Mouse (Mus musculus): ENCODE results near the gene Gm10203. TPM values are rescaled to one million over a fixed set of nuclear protein-coding genes. Genes with fewer than 3 reads are reported as not detected.

Gm10203 gene
- polyA plus RNA-seq, 1 experiment from 2014 or later, result not detected

- Histone ChIP-seq H3K9ac (ENCODE audit: low read length) (peak overlapping the region; percentile 44), H3K9me3 (ENCODE audit: control insufficient read depth, low read length) (no peaks in the 10 kb centered on the region), H3K27me3 (ENCODE audit: control insufficient read depth, insufficient read depth, low read length) (no peaks in the 10 kb centered on the region), H3K4me2 (ENCODE audit: low read depth) (peak overlapping the region; percentile 49), H3K4me3 (ENCODE audit: low read depth, low read length) (peak overlapping the region; percentile 29), H3K27ac (ENCODE audit: low read depth, low read length) (no peak overlapping the region), H3K36me3 (ENCODE audit: control insufficient read depth, insufficient read depth, low read length) (no peaks in the 10 kb centered on the region), H3K4me1 (ENCODE audit: control insufficient read depth, insufficient read depth, low read length) (no peaks in the 10 kb centered on the region; the same call in 1 of the 2 replicates)
- WGBS, result 7% methylated on average over 36 of the region's 36 CpGs
- DNase-seq (ENCODE audit: low spot score), result peak; percentile 85
- peak; percentile 91 for ATAC-seq (ENCODE audit: insufficient read depth, low FRiP score, low TSS enrichment)
Observed at GRCm38 (mm10) chr6:149141393-149142173, 11.6 kb downstream of the Gm10203 start.

GRCm38 (mm10) chr6:149145143-149145542, 15.2 kb downstream of the Gm10203 start:
- Histone ChIP-seq H3K9me3 (ENCODE audit: control insufficient read depth, low read length) (no peaks in the 10 kb centered on the region), H3K4me1 (ENCODE audit: control insufficient read depth, insufficient read depth, low read length) (no peaks in the 10 kb centered on the region; the same call in 1 of the 2 replicates), H3K27ac (ENCODE audit: low read depth, low read length) (no peak overlapping the region), H3K4me3 (ENCODE audit: low read depth, low read length) (no peak overlapping the region), H3K9ac (ENCODE audit: low read length) (no peak overlapping the region), H3K36me3 (ENCODE audit: control insufficient read depth, insufficient read depth, low read length) (no peaks in the 10 kb centered on the region), H3K27me3 (ENCODE audit: control insufficient read depth, insufficient read depth, low read length) (no peaks in the 10 kb centered on the region), H3K4me2 (ENCODE audit: low read depth) (no peak overlapping the region)
- no peak for DNase-seq (ENCODE audit: low spot score)
- WGBS, result 88% methylated on average over 1 of the region's 1 CpGs
- no peak for ATAC-seq (ENCODE audit: insufficient read depth, low FRiP score, low TSS enrichment)

- Histone ChIP-seq H3K4me1 (ENCODE audit: control insufficient read depth, insufficient read depth, low read length) (no peaks in the 10 kb centered on the region), H3K9ac (ENCODE audit: low read length) (no peak overlapping the region), H3K27ac (ENCODE audit: low read depth, low read length) (no peak overlapping the region), H3K36me3 (ENCODE audit: control insufficient read depth, insufficient read depth, low read length) (peaks cover 2% of the 10 kb centered on the region; the same call in 1 of the 2 replicates), H3K4me3 (ENCODE audit: low read depth, low read length) (no peak overlapping the region), H3K9me3 (ENCODE audit: control insufficient read depth, low read length) (no peaks in the 10 kb centered on the region), H3K4me2 (ENCODE audit: low read depth) (no peak overlapping the region), H3K27me3 (ENCODE audit: control insufficient read depth, insufficient read depth, low read length) (no peaks in the 10 kb centered on the region)
- ATAC-seq (ENCODE audit: insufficient read depth, low FRiP score, low TSS enrichment) (no peak), DNase-seq (ENCODE audit: low spot score) (no peak)
- WGBS, result 82% methylated on average over 7 of the region's 7 CpGs
Observed at GRCm38 (mm10) chr6:149148436-149149229, 18.7 kb downstream of the Gm10203 start.

- no peaks in the 10 kb centered on the region for H3K9me3 ChIP-seq (ENCODE audit: control insufficient read depth, low read length)
- no peak overlapping the region for H3K27ac ChIP-seq (ENCODE audit: low read depth, low read length)
- H3K4me1 ChIP-seq (ENCODE audit: control insufficient read depth, insufficient read depth, low read length), result no peaks in the 10 kb centered on the region
- WGBS, result 96% methylated on average over 2 of the region's 2 CpGs
- DNase-seq (ENCODE audit: low spot score) (no peak), ATAC-seq (ENCODE audit: insufficient read depth, low FRiP score, low TSS enrichment) (no peak)
- no peaks in the 10 kb centered on the region for H3K27me3 ChIP-seq (ENCODE audit: control insufficient read depth, insufficient read depth, low read length)
- no peak overlapping the region for H3K9ac ChIP-seq (ENCODE audit: low read length)
- H3K4me3 ChIP-seq (ENCODE audit: low read depth, low read length), result no peak overlapping the region
- no peak overlapping the region for H3K4me2 ChIP-seq (ENCODE audit: low read depth)
- H3K36me3 ChIP-seq (ENCODE audit: control insufficient read depth, insufficient read depth, low read length), result peaks cover 2% of the 10 kb centered on the region; the same call in 1 of the 2 replicates
Observed at GRCm38 (mm10) chr6:149152119-149152518, 22.1 kb downstream of the Gm10203 start.

- Histone ChIP-seq H3K9me3 (ENCODE audit: control insufficient read depth, low read length) (no peaks in the 10 kb centered on the region), H3K27ac (ENCODE audit: low read depth, low read length) (no peak overlapping the region), H3K9ac (ENCODE audit: low read length) (no peak overlapping the region), H3K36me3 (ENCODE audit: control insufficient read depth, insufficient read depth, low read length) (peaks cover 2% of the 10 kb centered on the region; the same call in 1 of the 2 replicates), H3K4me2 (ENCODE audit: low read depth) (no peak overlapping the region), H3K4me3 (ENCODE audit: low read depth, low read length) (no peak overlapping the region), H3K4me1 (ENCODE audit: control insufficient read depth, insufficient read depth, low read length) (no peaks in the 10 kb centered on the region), H3K27me3 (ENCODE audit: control insufficient read depth, insufficient read depth, low read length) (no peaks in the 10 kb centered on the region)
- 39% methylated on average over 6 of the region's 6 CpGs for WGBS
- ATAC-seq (ENCODE audit: insufficient read depth, low FRiP score, low TSS enrichment) (no peak), DNase-seq (ENCODE audit: low spot score) (no peak)
Observed at GRCm38 (mm10) chr6:149153473-149154115, 23.6 kb downstream of the Gm10203 start.

- H3K9ac ChIP-seq (ENCODE audit: low read length), result no peak overlapping the region
- ATAC-seq (ENCODE audit: insufficient read depth, low FRiP score, low TSS enrichment) (no peak), DNase-seq (ENCODE audit: low spot score) (no peak)
- H3K4me2 ChIP-seq (ENCODE audit: low read depth), result no peak overlapping the region
- no peak overlapping the region for H3K4me3 ChIP-seq (ENCODE audit: low read depth, low read length)
- H3K36me3 ChIP-seq (ENCODE audit: control insufficient read depth, insufficient read depth, low read length), result peaks cover 2% of the 10 kb centered on the region; the same call in 1 of the 2 replicates
- no peaks in the 10 kb centered on the region for H3K27me3 ChIP-seq (ENCODE audit: control insufficient read depth, insufficient read depth, low read length)
- no peak overlapping the region for H3K27ac ChIP-seq (ENCODE audit: low read depth, low read length)
- H3K9me3 ChIP-seq (ENCODE audit: control insufficient read depth, low read length), result no peaks in the 10 kb centered on the region
- H3K4me1 ChIP-seq (ENCODE audit: control insufficient read depth, insufficient read depth, low read length), result no peaks in the 10 kb centered on the region
- WGBS, result 12% methylated on average over 8 of the region's 8 CpGs
Observed at GRCm38 (mm10) chr6:149154116-149155030, 24.4 kb downstream of the Gm10203 start.

GRCm38 (mm10) chr6:149155031-149155841, 25.3 kb downstream of the Gm10203 start:
- Histone ChIP-seq H3K36me3 (ENCODE audit: control insufficient read depth, insufficient read depth, low read length) (peaks cover 2% of the 10 kb centered on the region; the same call in 1 of the 2 replicates), H3K9ac (ENCODE audit: low read length) (no peak overlapping the region), H3K4me1 (ENCODE audit: control insufficient read depth, insufficient read depth, low read length) (no peaks in the 10 kb centered on the region), H3K27ac (ENCODE audit: low read depth, low read length) (no peak overlapping the region), H3K9me3 (ENCODE audit: control insufficient read depth, low read length) (no peaks in the 10 kb centered on the region), H3K27me3 (ENCODE audit: control insufficient read depth, insufficient read depth, low read length) (no peaks in the 10 kb centered on the region), H3K4me3 (ENCODE audit: low read depth, low read length) (no peak overlapping the region), H3K4me2 (ENCODE audit: low read depth) (no peak overlapping the region)
- 52% methylated on average over 3 of the region's 3 CpGs for WGBS
- no peak for DNase-seq (ENCODE audit: low spot score)
- ATAC-seq (ENCODE audit: insufficient read depth, low FRiP score, low TSS enrichment), result no peak

All from neural tube, embryonic 11.5 days (tissue).